Mouse (Mus musculus) C2C12 (cell line): Measurements from ENCODE around the gene Maz.

Experiments
- CEBPB ChIP-seq: IDR thresholded peaks from one replicate; pipeline ENCODE4 v1.6.1; 2011; ENCODE audit warnings: low read depth, mild to moderate bottlenecking, control low read depth, moderate library complexity
- CTCF ChIP-seq: IDR thresholded peaks from one replicate; pipeline ENCODE4 v1.5.1; 2011; ENCODE audit not compliant: control insufficient read depth, insufficient read depth, insufficient read length
- FOSL1 ChIP-seq: IDR thresholded peaks from one replicate; pipeline ENCODE4 v1.8.0; 2011; ENCODE audit warnings: mild to moderate bottlenecking, low read length; ENCODE audit not compliant: poor library complexity, insufficient read depth, severe bottlenecking

- TF ChIP-seq CTCF: no peak
- no peak for TF ChIP-seq CEBPB
- no peak for TF ChIP-seq FOSL1
Measured at GRCm38 (mm10) chr7:126976878-126977459, 49.9 kb downstream of the Maz start.
